Mouse (Mus musculus): ENCODE measurements around the gene Sppl2b. TPM values are rescaled to one million over a fixed set of nuclear protein-coding genes. Genes with fewer than 3 reads are reported as not detected.

The Sppl2b gene
- polyA plus RNA-seq, 1 experiment from 2014 or later: 39.8 TPM

DNA sequence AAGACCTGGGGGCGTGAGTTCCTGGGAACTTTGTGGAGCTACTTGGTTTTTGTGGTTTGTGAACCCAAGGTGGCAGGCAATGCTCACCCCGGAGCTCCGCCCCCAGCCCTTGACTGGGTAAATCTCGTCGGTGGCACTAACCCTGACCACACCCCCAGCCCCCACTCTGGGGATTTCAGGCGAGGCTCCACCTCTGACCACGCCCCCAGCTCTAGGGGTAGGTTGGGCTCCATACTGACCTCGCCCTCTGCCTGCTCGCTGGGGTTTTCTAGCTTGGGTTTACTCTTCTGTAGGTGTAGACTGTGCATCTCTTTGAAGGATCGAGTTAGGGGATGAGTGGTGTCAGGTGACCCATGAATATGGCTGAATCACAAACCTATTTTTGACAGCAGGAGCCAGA is 6.5 kb upstream of the Sppl2b start:
- peaks cover 18% of the 10 kb centered on the region for H3K27me3 ChIP-seq (ENCODE audit: control insufficient read depth, insufficient read depth, low read length)
- H3K4me1 ChIP-seq (replicated peaks; ENCODE audit: control insufficient read depth, insufficient read depth, low read length): peaks cover 9% of the 10 kb centered on the region
- H3K36me3 ChIP-seq (ENCODE audit: control insufficient read depth, insufficient read depth, low read length): no peaks in the 10 kb centered on the region
- no peak overlapping the region for H3K27ac ChIP-seq (ENCODE audit: low read depth, low read length)
- ATAC-seq (replicated peaks; ENCODE audit: low FRiP score) (0 out of 2 replicates have a peak, but pooled peaks have one; percentile 9), DNase-seq (ENCODE audit: low spot score) (no peak)
- H3K4me2 ChIP-seq (ENCODE audit: low read depth, low read length, severe bottlenecking): no peak overlapping the region
- H3K9ac ChIP-seq (ENCODE audit: low read length): no peak overlapping the region
- no peaks in the 10 kb centered on the region for H3K9me3 ChIP-seq (ENCODE audit: control insufficient read depth, low read length)
- no peak overlapping the region for H3K4me3 ChIP-seq (ENCODE audit: low read depth, low read length)
- WGBS: 13% methylated on average over 10 of the region's 10 CpGs

DNA sequence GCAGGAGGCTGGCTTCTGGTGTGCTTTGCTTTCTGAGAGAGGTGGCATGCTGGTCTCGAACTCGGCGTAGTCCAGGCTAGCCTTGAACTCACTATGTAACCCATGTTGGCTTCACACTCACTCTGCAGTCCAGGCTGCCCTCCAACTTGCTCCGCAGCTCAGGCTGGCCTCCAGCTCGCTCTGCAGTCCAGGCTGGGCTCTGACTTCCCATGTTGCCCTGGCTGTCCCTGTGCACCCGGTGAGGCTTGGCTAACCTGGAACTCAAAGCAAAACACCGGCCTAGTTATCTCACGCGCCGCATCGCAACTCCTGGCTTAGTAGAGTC is 636 bp downstream of the Sppl2b start:
- H3K4me2 ChIP-seq (ENCODE audit: low read depth, low read length, severe bottlenecking): peak overlapping the region; percentile 99
- no peaks in the 10 kb centered on the region for H3K27me3 ChIP-seq (ENCODE audit: control insufficient read depth, insufficient read depth, low read length)
- peak overlapping the region; percentile 85 for H3K9ac ChIP-seq (ENCODE audit: low read length)
- 24% methylated on average over 11 of the region's 11 CpGs for WGBS
- H3K9me3 ChIP-seq (ENCODE audit: control insufficient read depth, low read length): no peaks in the 10 kb centered on the region
- peaks cover 23% of the 10 kb centered on the region; the same call in 1 of the 2 replicates for H3K4me1 ChIP-seq (replicated peaks; ENCODE audit: control insufficient read depth, insufficient read depth, low read length)
- no peaks in the 10 kb centered on the region for H3K36me3 ChIP-seq (ENCODE audit: control insufficient read depth, insufficient read depth, low read length)
- H3K27ac ChIP-seq (ENCODE audit: low read depth, low read length): no peak overlapping the region
- H3K4me3 ChIP-seq (ENCODE audit: low read depth, low read length): peak overlapping the region; percentile 91
- DNase-seq (ENCODE audit: low spot score) (no peak), ATAC-seq (replicated peaks; ENCODE audit: low FRiP score) (no peak)

DNA sequence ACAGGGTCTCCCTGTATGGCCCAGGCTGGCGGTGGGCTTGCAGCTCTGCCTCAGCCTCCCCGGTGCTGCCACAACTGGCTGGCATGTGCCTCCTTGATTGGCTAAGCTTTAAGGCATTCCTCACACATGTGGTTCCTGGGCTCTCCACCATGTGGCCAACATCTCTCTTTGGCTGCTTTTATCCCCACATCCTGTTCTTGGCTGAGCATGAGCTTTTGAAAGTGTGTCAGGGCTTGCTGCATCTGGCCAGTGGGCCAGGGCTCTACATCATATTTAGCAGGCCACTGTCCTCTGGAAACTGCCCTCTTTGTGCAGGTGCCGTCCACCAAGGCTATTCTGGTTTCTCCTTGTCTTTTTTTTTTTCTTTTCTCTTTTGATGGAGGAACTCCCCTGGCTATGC is 1.2 kb downstream of the Sppl2b start:
- no peak for DNase-seq (ENCODE audit: low spot score)
- WGBS: 70% methylated on average over 3 of the region's 3 CpGs
- Histone ChIP-seq H3K4me2 (ENCODE audit: low read depth, low read length, severe bottlenecking) (peak overlapping the region; percentile 99), H3K27ac (ENCODE audit: low read depth, low read length) (no peak overlapping the region), H3K9me3 (ENCODE audit: control insufficient read depth, low read length) (no peaks in the 10 kb centered on the region), H3K27me3 (ENCODE audit: control insufficient read depth, insufficient read depth, low read length) (no peaks in the 10 kb centered on the region), H3K4me3 (ENCODE audit: low read depth, low read length) (peak overlapping the region; percentile 91), H3K36me3 (ENCODE audit: control insufficient read depth, insufficient read depth, low read length) (no peaks in the 10 kb centered on the region), H3K4me1 (replicated peaks; ENCODE audit: control insufficient read depth, insufficient read depth, low read length) (peaks cover 23% of the 10 kb centered on the region; the same call in 1 of the 2 replicates), H3K9ac (ENCODE audit: low read length) (peak overlapping the region; percentile 85)
- no peak for ATAC-seq (replicated peaks; ENCODE audit: low FRiP score)

DNA sequence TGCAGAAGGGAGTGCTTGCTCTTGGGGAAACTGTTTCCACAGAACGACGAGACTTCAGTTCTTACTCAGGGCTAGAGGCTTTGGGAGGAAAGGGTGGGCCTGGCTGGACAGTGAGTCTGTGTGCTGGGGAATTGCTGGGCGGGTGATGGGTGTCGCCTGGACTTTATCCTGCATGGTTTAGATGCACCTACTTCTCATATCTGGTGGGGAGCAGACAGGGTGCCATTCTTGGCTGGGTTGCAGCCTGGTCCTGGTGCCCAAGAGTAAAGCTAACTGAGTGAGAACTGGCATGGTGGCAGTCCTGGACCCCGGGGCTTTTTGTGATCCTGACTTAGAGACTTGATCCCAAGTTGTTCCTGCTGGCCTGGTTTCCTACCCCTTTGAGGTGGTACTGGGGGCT is 1.8 kb downstream of the Sppl2b start:
- DNase-seq (ENCODE audit: low spot score) (no peak), ATAC-seq (replicated peaks; ENCODE audit: low FRiP score) (no peak)
- no peaks in the 10 kb centered on the region for H3K36me3 ChIP-seq (ENCODE audit: control insufficient read depth, insufficient read depth, low read length)
- H3K27me3 ChIP-seq (ENCODE audit: control insufficient read depth, insufficient read depth, low read length): no peaks in the 10 kb centered on the region
- 84% methylated on average over 5 of the region's 5 CpGs for WGBS
- no peak overlapping the region for H3K27ac ChIP-seq (ENCODE audit: low read depth, low read length)
- no peaks in the 10 kb centered on the region for H3K9me3 ChIP-seq (ENCODE audit: control insufficient read depth, low read length)
- peaks cover 23% of the 10 kb centered on the region; the same call in 1 of the 2 replicates for H3K4me1 ChIP-seq (replicated peaks; ENCODE audit: control insufficient read depth, insufficient read depth, low read length)
- no peak overlapping the region for H3K4me2 ChIP-seq (ENCODE audit: low read depth, low read length, severe bottlenecking)
- no peak overlapping the region for H3K4me3 ChIP-seq (ENCODE audit: low read depth, low read length)
- peak overlapping the region; percentile 20; the same call in 1 of the 2 replicates for H3K9ac ChIP-seq (ENCODE audit: low read length)

DNA sequence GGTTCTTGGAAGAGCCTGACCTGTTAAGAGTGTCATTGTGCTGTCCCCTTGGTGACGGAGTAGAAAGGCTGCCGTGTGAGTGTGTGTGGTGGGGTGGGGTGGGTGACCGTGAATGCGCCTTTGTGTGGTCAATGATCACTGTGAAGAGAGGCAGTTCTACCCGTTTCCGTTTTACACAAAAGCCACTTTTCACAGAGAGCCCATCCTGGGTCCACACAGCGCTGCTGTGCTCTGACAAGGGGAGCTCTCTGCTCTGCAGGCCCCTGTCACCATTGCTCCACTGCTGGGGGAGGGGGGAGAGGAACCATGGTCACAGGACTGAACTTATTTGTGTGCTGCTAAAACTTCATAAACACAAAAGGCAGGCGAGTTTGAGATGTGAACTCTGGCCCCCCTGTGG is 2.3 kb downstream of the Sppl2b start:
- no peaks in the 10 kb centered on the region; the same call in 1 of the 2 replicates for H3K36me3 ChIP-seq (ENCODE audit: control insufficient read depth, insufficient read depth, low read length)
- 47% methylated on average over 8 of the region's 8 CpGs for WGBS
- H3K27me3 ChIP-seq (ENCODE audit: control insufficient read depth, insufficient read depth, low read length): no peaks in the 10 kb centered on the region
- peaks cover 23% of the 10 kb centered on the region; the same call in 1 of the 2 replicates for H3K4me1 ChIP-seq (replicated peaks; ENCODE audit: control insufficient read depth, insufficient read depth, low read length)
- H3K9ac ChIP-seq (ENCODE audit: low read length): peak overlapping the region; percentile 37
- no peak overlapping the region for H3K4me3 ChIP-seq (ENCODE audit: low read depth, low read length)
- no peaks in the 10 kb centered on the region for H3K9me3 ChIP-seq (ENCODE audit: control insufficient read depth, low read length)
- no peak overlapping the region for H3K27ac ChIP-seq (ENCODE audit: low read depth, low read length)
- ATAC-seq (replicated peaks; ENCODE audit: low FRiP score): no peak
- peak overlapping the region; percentile 15; the same call in 1 of the 2 replicates for H3K4me2 ChIP-seq (ENCODE audit: low read depth, low read length, severe bottlenecking)
- DNase-seq (ENCODE audit: low spot score): no peak

DNA sequence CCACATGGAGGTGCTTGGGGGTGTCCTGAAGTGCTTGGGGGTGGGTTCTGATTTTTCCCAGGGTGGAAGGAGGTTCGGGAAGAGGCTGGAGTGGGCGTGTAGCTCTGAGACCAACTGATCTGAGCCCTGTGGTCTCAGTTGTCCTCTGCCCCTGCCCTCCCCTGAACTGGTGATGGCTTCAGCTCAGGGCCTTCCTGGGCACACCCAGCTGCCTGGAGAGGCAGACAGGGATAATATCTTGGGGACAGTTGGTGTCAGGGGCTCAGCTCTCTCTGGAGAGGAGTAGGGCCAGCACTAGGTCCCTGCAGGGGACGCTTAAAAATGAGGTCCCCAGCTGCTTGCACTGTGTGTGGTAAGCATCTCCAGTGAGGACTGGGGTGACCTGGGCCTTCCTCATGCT is 2.8 kb downstream of the Sppl2b start:
- ATAC-seq (replicated peaks; ENCODE audit: low FRiP score) (no peak), DNase-seq (ENCODE audit: low spot score) (no peak)
- Histone ChIP-seq H3K4me2 (ENCODE audit: low read depth, low read length, severe bottlenecking) (peak overlapping the region; percentile 15; the same call in 1 of the 2 replicates), H3K27me3 (ENCODE audit: control insufficient read depth, insufficient read depth, low read length) (no peaks in the 10 kb centered on the region), H3K9ac (ENCODE audit: low read length) (peak overlapping the region; percentile 37), H3K4me3 (ENCODE audit: low read depth, low read length) (no peak overlapping the region), H3K27ac (ENCODE audit: low read depth, low read length) (no peak overlapping the region), H3K4me1 (replicated peaks; ENCODE audit: control insufficient read depth, insufficient read depth, low read length) (peaks cover 23% of the 10 kb centered on the region; the same call in 1 of the 2 replicates), H3K36me3 (ENCODE audit: control insufficient read depth, insufficient read depth, low read length) (no peaks in the 10 kb centered on the region; the same call in 1 of the 2 replicates), H3K9me3 (ENCODE audit: control insufficient read depth, low read length) (no peaks in the 10 kb centered on the region)
- WGBS: 63% methylated on average over 3 of the region's 3 CpGs

DNA sequence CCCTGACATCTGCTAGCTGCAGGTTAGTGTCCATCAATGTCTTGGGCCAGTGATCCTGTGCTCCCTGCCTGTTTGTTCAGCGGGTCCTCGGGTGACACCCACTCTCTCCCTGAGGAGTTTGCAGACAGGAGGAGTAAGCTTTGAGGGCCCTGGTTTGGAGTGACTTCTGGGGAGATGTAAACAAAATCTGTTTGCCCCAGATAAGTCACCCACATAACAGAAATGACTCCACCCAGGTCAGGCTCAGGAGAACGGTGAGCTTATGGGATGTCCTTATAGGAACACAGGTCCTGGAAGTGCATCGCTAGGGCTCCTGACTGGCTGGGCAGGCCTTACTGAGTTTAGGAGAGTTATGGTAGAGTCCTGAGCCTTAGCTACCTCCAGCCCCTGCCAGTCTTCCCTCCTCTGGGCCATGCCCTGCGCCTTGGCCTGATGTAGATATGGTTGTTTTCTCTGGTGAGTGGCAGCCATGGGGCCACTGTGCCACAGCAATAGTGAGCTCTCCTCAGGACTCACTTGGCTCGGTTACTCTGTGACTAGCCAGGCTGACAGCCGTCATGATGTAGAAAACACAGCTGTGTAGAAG is 3.4 kb downstream of the Sppl2b start:
- WGBS: 87% methylated on average over 7 of the region's 7 CpGs
- Histone ChIP-seq H3K9me3 (ENCODE audit: control insufficient read depth, low read length) (no peaks in the 10 kb centered on the region), H3K4me2 (ENCODE audit: low read depth, low read length, severe bottlenecking) (no peak overlapping the region), H3K27ac (ENCODE audit: low read depth, low read length) (0 out of 2 replicates have a peak overlapping the region, but pooled peaks have one; percentile 31), H3K9ac (ENCODE audit: low read length) (no peak overlapping the region), H3K36me3 (ENCODE audit: control insufficient read depth, insufficient read depth, low read length) (no peaks in the 10 kb centered on the region; the same call in 1 of the 2 replicates), H3K4me3 (ENCODE audit: low read depth, low read length) (no peak overlapping the region), H3K27me3 (ENCODE audit: control insufficient read depth, insufficient read depth, low read length) (no peaks in the 10 kb centered on the region), H3K4me1 (replicated peaks; ENCODE audit: control insufficient read depth, insufficient read depth, low read length) (peaks cover 21% of the 10 kb centered on the region; the same call in 1 of the 2 replicates)
- ATAC-seq (replicated peaks; ENCODE audit: low FRiP score): no peak
- no peak for DNase-seq (ENCODE audit: low spot score)

DNA sequence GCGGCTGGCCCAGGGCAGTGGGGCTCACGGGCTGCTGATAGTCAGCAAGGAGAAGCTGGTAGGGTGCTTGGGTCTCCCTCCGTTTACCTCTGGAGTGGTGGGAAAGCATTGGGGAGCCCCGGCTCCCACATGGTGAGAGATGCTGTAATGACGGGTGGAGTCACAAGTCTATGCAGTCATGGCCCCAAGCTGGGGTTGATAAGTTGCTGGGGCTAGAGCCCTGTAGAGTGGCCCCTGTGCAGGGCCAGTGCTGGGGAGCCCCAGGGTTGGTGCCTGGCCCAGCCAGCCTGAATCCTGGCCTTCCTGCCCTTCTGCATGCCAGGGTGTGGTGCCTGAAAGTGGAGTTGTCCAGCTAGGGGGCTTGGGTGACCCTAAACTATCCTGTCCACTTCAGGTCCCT is 7.2 kb downstream of the Sppl2b start:
- no peak for ATAC-seq (replicated peaks; ENCODE audit: low FRiP score)
- H3K27ac ChIP-seq (ENCODE audit: low read depth, low read length): no peak overlapping the region

DNA sequence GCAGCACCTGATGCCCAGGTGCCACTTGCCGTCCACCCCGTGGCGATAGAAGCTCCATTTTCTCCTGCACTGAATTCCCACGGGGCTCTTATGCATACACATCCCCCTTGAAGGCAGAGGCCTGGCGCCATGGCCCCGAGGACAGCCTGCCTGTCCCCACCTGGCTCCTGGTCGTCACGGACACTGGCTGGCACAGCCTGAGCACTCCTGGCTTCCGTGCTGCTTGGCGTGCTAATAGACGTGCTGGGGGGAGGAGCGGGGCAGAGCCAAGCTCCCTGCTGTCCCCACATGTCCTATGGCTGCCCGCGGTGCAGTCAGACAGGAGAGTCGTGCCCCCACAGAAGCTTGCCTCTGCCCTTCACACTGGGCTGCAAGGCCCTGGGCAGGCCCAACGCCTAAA is 9.4 kb downstream of the Sppl2b start:
- no peak for DNase-seq (ENCODE audit: low spot score)
- WGBS: 87% methylated on average over 16 of the region's 16 CpGs
- no peak for ATAC-seq (replicated peaks; ENCODE audit: low FRiP score)
- no peaks in the 10 kb centered on the region for H3K9me3 ChIP-seq (ENCODE audit: control insufficient read depth, low read length)
- H3K4me3 ChIP-seq (ENCODE audit: low read depth, low read length): no peak overlapping the region
- no peak overlapping the region for H3K4me2 ChIP-seq (ENCODE audit: low read depth, low read length, severe bottlenecking)
- H3K27me3 ChIP-seq (ENCODE audit: control insufficient read depth, insufficient read depth, low read length): no peaks in the 10 kb centered on the region
- H3K4me1 ChIP-seq (replicated peaks; ENCODE audit: control insufficient read depth, insufficient read depth, low read length): no peaks in the 10 kb centered on the region
- no peak overlapping the region for H3K27ac ChIP-seq (ENCODE audit: low read depth, low read length)
- no peaks in the 10 kb centered on the region; the same call in 1 of the 2 replicates for H3K36me3 ChIP-seq (ENCODE audit: control insufficient read depth, insufficient read depth, low read length)
- no peak overlapping the region for H3K9ac ChIP-seq (ENCODE audit: low read length)

More for the DNA sequence above, 7.2 kb downstream of the Sppl2b start:
- Histone ChIP-seq H3K4me3 (ENCODE audit: low read depth, low read length) (no peak overlapping the region), H3K4me2 (ENCODE audit: low read depth, low read length, severe bottlenecking) (no peak overlapping the region), H3K9ac (ENCODE audit: low read length) (no peak overlapping the region), H3K36me3 (ENCODE audit: control insufficient read depth, insufficient read depth, low read length) (no peaks in the 10 kb centered on the region; the same call in 1 of the 2 replicates), H3K27me3 (ENCODE audit: control insufficient read depth, insufficient read depth, low read length) (no peaks in the 10 kb centered on the region), H3K4me1 (replicated peaks; ENCODE audit: control insufficient read depth, insufficient read depth, low read length) (peaks cover 3% of the 10 kb centered on the region; the same call in 1 of the 2 replicates), H3K9me3 (ENCODE audit: control insufficient read depth, low read length) (no peaks in the 10 kb centered on the region)
- WGBS: 95% methylated on average over 5 of the region's 5 CpGs
- DNase-seq (ENCODE audit: low spot score): no peak
